ENCODE assay signal across 14 mouse cellular contexts in the genomic region with DNA sequence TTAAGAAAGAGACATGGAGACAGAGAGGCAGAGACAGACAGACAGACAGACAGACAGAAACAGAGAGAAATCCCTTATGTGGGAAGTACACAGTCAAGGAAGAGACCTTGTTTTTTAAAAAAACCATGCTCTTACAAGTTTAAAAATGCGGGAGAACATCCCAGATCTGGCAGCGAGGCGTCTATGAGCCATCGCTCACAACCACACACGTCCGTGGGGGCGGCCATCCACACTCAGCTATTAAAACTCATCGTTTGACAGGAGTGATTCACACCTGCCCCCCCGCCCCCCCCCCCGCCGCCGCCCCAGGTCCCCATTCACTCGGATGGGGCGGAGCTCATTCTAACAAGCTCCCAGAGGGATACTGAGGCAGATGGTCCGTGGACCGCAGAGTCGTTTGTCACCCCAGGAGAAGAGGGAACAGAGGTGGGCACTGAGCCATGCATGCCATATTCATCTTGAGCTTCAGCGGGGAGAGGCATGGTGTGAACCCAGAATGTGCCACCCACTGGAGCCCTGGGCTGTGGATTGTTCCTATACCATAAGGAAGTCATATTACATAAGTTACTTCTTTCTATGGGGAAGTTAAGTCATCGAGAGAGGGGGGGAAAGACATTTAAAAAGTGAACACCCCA.
DNase-seq lines count a peak whose midpoint lies in the region; ATAC-seq lines count a peak whose summit lies in the region.
"Had no signal": no experiment of that assay in that cellular context is flagged by ENCODE, and none has a peak within 500 bp of the region (broad histone marks: within the 10 kb centered on the region; RNA-seq: fewer than 3 reads in every experiment).

No protein-coding gene starts in this region.

- peak; percentile 50; the same call in 1 of the 2 replicates for ATAC-seq in neural tube, embryonic 11.5 days (ENCODE audit: insufficient read depth, low FRiP score, low TSS enrichment)
- no peak for ATAC-seq in neural tube, embryonic 15.5 days (ENCODE audit: low FRiP score)
- ATAC-seq: intestine, embryonic 16.5 days had no signal

- 71% methylated on average over 19 of the region's 19 CpGs for WGBS in neural tube, embryonic 11.5 days
- 38% methylated on average over 19 of the region's 19 CpGs for WGBS in neural tube, embryonic 15.5 days

- H3K4me2 ChIP-seq in neural tube, embryonic 11.5 days (ENCODE audit: low read depth), result no peak overlapping the region
- H3K4me2 ChIP-seq in neural tube, embryonic 15.5 days, result no peak overlapping the region
- H3K4me2 ChIP-seq: heart, embryonic 11.5 days; liver, embryonic 15.5 days had no signal

- no peak for DNase-seq in neural tube, embryonic 11.5 days (ENCODE audit: low spot score)
- DNase-seq in frontal cortex, postnatal 36 days (ENCODE audit: low spot score in 2 of 2), result peak; percentile 74 to 81
- DNase-seq in left cerebral cortex, postnatal 36 days (ENCODE audit: low spot score in 2 of 2), result peak; percentile 74 to 80
- DNase-seq in spleen, postnatal 36 days (ENCODE audit: low spot score in 2 of 2), result no peak
- no peak for DNase-seq in adrenal gland, postnatal 4 days (ENCODE audit: low spot score in 2 of 2)
- DNase-seq in natural killer cell, adult 2 months (ENCODE audit: low spot score in 2 of 2), result no peak
- DNase-seq: gastrocnemius, adult 2 months; kidney, postnatal 25 days; thymus, postnatal 25 days had no signal

- H3K36me3 ChIP-seq in neural tube, embryonic 11.5 days (ENCODE audit: control insufficient read depth, insufficient read depth, low read length), result no peaks in the 10 kb centered on the region
- H3K36me3 ChIP-seq in neural tube, embryonic 15.5 days, result peaks cover 7% of the 10 kb centered on the region
- H3K36me3 ChIP-seq: liver, embryonic 15.5 days had no signal

- H3K4me1 ChIP-seq in neural tube, embryonic 11.5 days (ENCODE audit: control insufficient read depth, insufficient read depth, low read length), result no peaks in the 10 kb centered on the region
- H3K4me1 ChIP-seq in neural tube, embryonic 15.5 days, result peaks cover 32% of the 10 kb centered on the region

- H3K9ac ChIP-seq in neural tube, embryonic 11.5 days (ENCODE audit: low read length), result no peak overlapping the region
- no peak overlapping the region for H3K9ac ChIP-seq in neural tube, embryonic 15.5 days (replicated peaks)
- H3K9ac ChIP-seq: liver, embryonic 15.5 days had no signal

- intact Hi-C loops in left cerebral cortex, postnatal 36 days (cut with DNase I), result loop anchor here (5.0 to 10.0 kb wide), 3 partner anchors 52 to 252 kb away; a partner anchor contains a TSS

- no peaks in the 10 kb centered on the region for H3K27me3 ChIP-seq in neural tube, embryonic 11.5 days (ENCODE audit: control insufficient read depth, insufficient read depth, low read length)
- no peaks in the 10 kb centered on the region for H3K27me3 ChIP-seq in neural tube, embryonic 15.5 days (replicated peaks)
- H3K27me3 ChIP-seq: liver, embryonic 15.5 days had no signal

- no peaks in the 10 kb centered on the region for H3K9me3 ChIP-seq in neural tube, embryonic 11.5 days (ENCODE audit: control insufficient read depth, low read length)
- H3K9me3 ChIP-seq in neural tube, embryonic 15.5 days (replicated peaks), result no peaks in the 10 kb centered on the region
- H3K9me3 ChIP-seq: liver, embryonic 15.5 days had no signal

- no peak overlapping the region for H3K4me3 ChIP-seq in neural tube, embryonic 11.5 days (ENCODE audit: low read depth, low read length)
- H3K4me3 ChIP-seq in neural tube, embryonic 15.5 days (replicated peaks), result no peak overlapping the region
- H3K4me3 ChIP-seq: gastrocnemius, adult 2 months; liver, embryonic 15.5 days had no signal

- H3K27ac ChIP-seq in neural tube, embryonic 11.5 days (ENCODE audit: low read depth, low read length), result no peak overlapping the region
- H3K27ac ChIP-seq in neural tube, embryonic 15.5 days (replicated peaks), result no peak overlapping the region
- H3K27ac ChIP-seq: gastrocnemius, adult 2 months; liver, embryonic 15.5 days; macrophage had no signal

Comparison
In these comparisons a context has a peak if more than half of its experiments do, and no peak if none do; other contexts are left out.
1. DNase-seq: peak in frontal cortex, postnatal 36 days (2 of 2) and left cerebral cortex, postnatal 36 days (2 of 2); none in neural tube, embryonic 11.5 days (single experiment), spleen, postnatal 36 days (0 of 2), adrenal gland, postnatal 4 days (0 of 2) and natural killer cell, adult 2 months (0 of 2).